Mouse (Mus musculus) hindbrain, embryonic 11.5 days (tissue): ENCODE results near the gene Igfbp4. TPM values are rescaled to one million over a fixed set of nuclear protein-coding genes. Genes with fewer than 3 reads are reported as not detected.

ENCODE experiments used
- ATAC-seq: fragments of 200-750 bp; cut with Nextera tagmentation; 2 replicates; pipeline ENCODE4 v1.8.0; 2017; ENCODE audit warnings: mild to moderate bottlenecking, moderate TSS enrichment, moderate library complexity; ENCODE audit not compliant: low FRiP score
- DNase-seq: peaks from one replicate; pipeline ENCODE4 v3.0.0-alpha.2; 2015; ENCODE audit warnings: low spot score
- H3K27ac ChIP-seq: fragments of 300-500 bp; sonication (generic); 2 replicates; pipeline ENCODE4 v1.5.1; 2014; ENCODE audit warnings: mild to moderate bottlenecking, low read depth, low read length
- H3K27me3 ChIP-seq: fragments of 300-500 bp; sonication (generic); 2 replicates; pipeline ENCODE4 v1.6.1; 2014; ENCODE audit warnings: mild to moderate bottlenecking, low read length, moderate library complexity, mixed read lengths; ENCODE audit not compliant: control insufficient read depth, insufficient read depth
- H3K36me3 ChIP-seq: fragments of 300-500 bp; sonication (generic); 2 replicates; pipeline ENCODE4 v1.6.1; 2014; ENCODE audit warnings: mild to moderate bottlenecking, low read length, moderate library complexity, mixed read lengths; ENCODE audit not compliant: control insufficient read depth, insufficient read depth
- H3K4me1 ChIP-seq: fragments of 300-500 bp; sonication (generic); replicated peaks from 2 replicates; pipeline ENCODE4 v1.6.1; 2014; ENCODE audit warnings: low read length, mixed read lengths; ENCODE audit not compliant: control insufficient read depth, insufficient read depth
- H3K4me2 ChIP-seq: fragments of 300-500 bp; sonication (generic); replicated peaks from 2 replicates; pipeline ENCODE4 v1.6.1; 2014; ENCODE audit warnings: mild to moderate bottlenecking, low read depth, low read length
- H3K4me3 ChIP-seq: fragments of 300-500 bp; sonication (generic); 2 replicates; pipeline ENCODE4 v1.5.1; 2014; ENCODE audit warnings: low read depth, low read length
- H3K9ac ChIP-seq: fragments of 300-500 bp; sonication (generic); 2 replicates; pipeline ENCODE4 v1.6.1; 2014; ENCODE audit warnings: low read depth, low read length
- H3K9me3 ChIP-seq: fragments of 300-500 bp; sonication (generic); 2 replicates; pipeline ENCODE4 v1.6.1; 2016; ENCODE audit warnings: low read length; ENCODE audit not compliant: control insufficient read depth
- whole genome bisulfite sequencing: fragments of 180-500 bp; shearing (Covaris S2); extraction: QIAGEN DNeasy Blood & Tissue Kit; methylation state at CpG from one replicate; pipeline ENCODE4 v1.1.7; 2014; 5-methylcytosine and 5-hydroxymethylcytosine counted together
- polyA plus RNA-seq: library from polyadenylated mRNA; unstranded; fragments of >200 nt; fragmentation: Nextera tagmentation; extraction: Ambion mirVana; gene quantifications from 2 replicates; pipeline ENCODE4 v1.2.1, GENCODE M21; 2014

Igfbp4 gene
- polyA plus RNA-seq, 1 experiment from 2014 or later: 295 TPM

DNA sequence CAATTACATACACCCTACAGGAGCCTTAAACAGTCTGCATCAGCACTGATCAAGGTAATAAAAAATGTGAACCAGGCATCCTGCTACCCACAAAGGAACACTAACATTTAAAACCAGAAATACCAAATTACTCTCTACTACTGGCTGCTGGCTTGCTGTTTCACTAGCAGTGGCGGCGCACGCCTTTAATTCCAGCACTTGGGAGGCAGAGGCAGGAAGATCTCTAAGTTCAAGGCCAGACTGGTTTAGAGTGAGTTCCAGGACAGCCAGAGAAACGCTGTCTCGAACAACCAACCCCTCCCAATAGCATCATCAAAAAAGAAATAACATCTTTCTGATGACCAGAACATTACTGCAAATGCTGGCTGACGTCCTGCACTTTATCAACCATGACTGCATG is 21.2 kb upstream of the Igfbp4 start:
- ATAC-seq (no peak), DNase-seq (no peak)
- Histone ChIP-seq H3K27me3 (no peaks in the 10 kb centered on the region), H3K9ac (no peak overlapping the region), H3K4me2 (no peak overlapping the region), H3K36me3 (peaks cover 10% of the 10 kb centered on the region; the same call in 1 of the 2 replicates), H3K27ac (no peak overlapping the region), H3K4me3 (no peak overlapping the region), H3K9me3 (no peaks in the 10 kb centered on the region), H3K4me1 (peaks cover 2% of the 10 kb centered on the region)
- 96% methylated on average over 6 of the region's 6 CpGs for WGBS

DNA sequence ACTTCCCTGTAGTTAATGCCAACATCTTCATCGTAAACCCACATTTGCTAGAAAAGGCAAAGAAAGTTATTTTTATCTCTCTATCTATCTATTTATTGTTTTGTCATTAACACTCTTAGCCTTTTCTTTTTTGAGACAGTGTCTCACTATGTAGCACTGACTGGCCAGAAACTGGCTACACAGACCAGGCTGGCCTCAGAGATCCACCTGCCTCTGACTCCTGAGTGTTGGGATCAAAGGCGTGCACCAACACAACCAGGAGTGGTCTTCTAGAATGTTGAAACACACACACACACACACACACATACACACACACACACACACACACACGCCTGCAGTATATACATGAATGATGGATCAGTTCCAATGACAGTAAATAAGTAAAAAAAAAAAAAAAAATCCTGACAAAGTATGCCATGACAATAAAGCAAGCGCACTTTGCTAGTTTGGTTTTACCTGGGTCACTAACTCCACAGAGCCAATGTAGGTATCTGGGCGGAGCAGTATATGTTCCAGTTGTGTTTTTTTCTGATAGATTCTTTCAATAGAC is 18.6 kb upstream of the Igfbp4 start:
- 81% methylated on average over 5 of the region's 5 CpGs for WGBS
- Histone ChIP-seq H3K36me3 (peaks cover 10% of the 10 kb centered on the region; the same call in 1 of the 2 replicates), H3K27ac (no peak overlapping the region), H3K4me3 (peak overlapping the region; percentile 69), H3K9ac (peak overlapping the region; percentile 85; the same call in 1 of the 2 replicates), H3K9me3 (no peaks in the 10 kb centered on the region), H3K4me2 (peak overlapping the region; percentile 64), H3K27me3 (no peaks in the 10 kb centered on the region), H3K4me1 (peaks cover 2% of the 10 kb centered on the region)
- DNase-seq (no peak), ATAC-seq (no peak)

DNA sequence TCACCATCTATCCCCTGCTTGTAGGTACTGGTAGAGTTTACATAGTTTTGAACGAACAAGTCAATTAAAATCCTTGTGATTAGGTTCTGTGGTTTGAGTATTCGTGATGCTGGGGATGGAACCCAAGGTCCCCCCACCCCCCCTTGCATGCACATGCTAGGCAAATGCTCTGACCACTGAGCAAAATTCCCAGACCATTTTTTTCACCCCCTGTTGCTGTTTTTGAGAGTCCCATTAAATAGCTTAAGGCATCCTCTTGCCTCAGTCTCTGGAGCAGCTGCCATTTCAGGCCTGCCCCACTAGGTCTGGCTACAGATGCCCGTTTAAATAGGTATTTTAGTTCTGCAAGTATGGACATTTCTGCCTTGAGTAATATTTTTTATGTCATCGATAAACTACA is 17.9 kb upstream of the Igfbp4 start:
- H3K27ac ChIP-seq: no peak overlapping the region
- peak overlapping the region; percentile 64 for H3K4me2 ChIP-seq
- ATAC-seq (no peak), DNase-seq (no peak)
- H3K36me3 ChIP-seq: peaks cover 7% of the 10 kb centered on the region; the same call in 1 of the 2 replicates
- H3K27me3 ChIP-seq: no peaks in the 10 kb centered on the region
- 8% methylated on average over 4 of the region's 4 CpGs for WGBS
- peaks cover 2% of the 10 kb centered on the region for H3K4me1 ChIP-seq
- H3K9me3 ChIP-seq: no peaks in the 10 kb centered on the region
- peak overlapping the region; percentile 85 for H3K9ac ChIP-seq
- H3K4me3 ChIP-seq: peak overlapping the region; percentile 69

DNA sequence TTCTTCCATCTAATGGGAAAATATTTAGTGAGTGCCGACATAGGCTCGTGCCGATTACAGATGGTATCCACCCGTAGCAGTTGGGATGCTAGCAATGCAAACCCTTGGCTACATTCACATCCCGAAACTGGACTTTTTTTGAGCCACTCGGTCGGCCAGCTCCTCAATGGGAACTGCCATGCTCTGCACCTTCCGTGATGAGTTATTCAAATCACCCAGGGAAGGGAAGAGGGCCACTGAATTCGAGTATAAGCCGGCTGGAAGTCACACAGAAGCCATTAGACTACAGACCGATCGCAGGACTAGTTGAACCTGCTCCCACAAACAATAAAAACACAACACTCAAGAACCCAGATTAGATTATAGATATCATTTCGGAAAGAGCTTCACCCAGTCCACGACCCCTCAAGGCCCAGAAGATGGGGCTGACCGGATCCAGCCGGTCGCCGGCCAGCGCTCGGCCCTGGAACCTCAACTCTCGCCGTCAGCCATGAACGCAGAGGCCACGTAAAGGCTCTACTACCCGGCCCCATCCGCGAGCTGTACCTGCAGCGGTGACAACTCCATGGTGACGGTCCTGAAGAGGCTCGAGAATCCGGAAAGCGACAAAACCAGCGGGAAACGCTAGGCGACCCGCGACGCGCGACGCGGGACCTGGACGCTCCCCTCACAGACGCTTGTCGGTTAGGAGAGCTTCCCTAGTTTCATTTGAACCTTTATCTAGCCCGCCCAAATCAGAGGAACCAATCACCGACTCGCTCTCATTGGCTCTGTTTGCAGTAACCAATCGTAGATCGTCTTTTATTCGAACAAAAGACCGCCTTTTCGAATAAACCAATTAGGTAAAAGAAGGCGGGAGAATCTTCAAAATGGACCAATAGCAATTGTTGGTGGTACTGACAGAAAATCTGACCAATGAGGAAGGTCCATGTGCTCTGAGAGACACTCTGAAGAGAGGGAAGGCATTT is 17.3 kb upstream of the Igfbp4 start, which contains the start of gene Top2a:
Gene Top2a (minus strand): TSS at position 690 of the 968 bp plus-strand sequence.
- under 1% methylated on average over 54 of the region's 54 CpGs for WGBS
- DNase-seq: peak; percentile 99
- no peaks in the 10 kb centered on the region for H3K9me3 ChIP-seq
- no peaks in the 10 kb centered on the region for H3K27me3 ChIP-seq
- ATAC-seq: peak; percentile 96
- H3K4me2 ChIP-seq: peak within 1 kb of the TSS; percentile 64
- H3K4me3 ChIP-seq: peak within 1 kb of the TSS; percentile 69
- H3K27ac ChIP-seq: peak within 1 kb of the TSS; percentile 65; the same call in 1 of the 2 replicates
- H3K9ac ChIP-seq: peak within 1 kb of the TSS; percentile 85
- H3K36me3 ChIP-seq: 0 out of 2 replicates have a peak, but pooled peaks cover 5% of the 10 kb centered on the region
- peaks cover 2% of the 10 kb centered on the region for H3K4me1 ChIP-seq

DNA sequence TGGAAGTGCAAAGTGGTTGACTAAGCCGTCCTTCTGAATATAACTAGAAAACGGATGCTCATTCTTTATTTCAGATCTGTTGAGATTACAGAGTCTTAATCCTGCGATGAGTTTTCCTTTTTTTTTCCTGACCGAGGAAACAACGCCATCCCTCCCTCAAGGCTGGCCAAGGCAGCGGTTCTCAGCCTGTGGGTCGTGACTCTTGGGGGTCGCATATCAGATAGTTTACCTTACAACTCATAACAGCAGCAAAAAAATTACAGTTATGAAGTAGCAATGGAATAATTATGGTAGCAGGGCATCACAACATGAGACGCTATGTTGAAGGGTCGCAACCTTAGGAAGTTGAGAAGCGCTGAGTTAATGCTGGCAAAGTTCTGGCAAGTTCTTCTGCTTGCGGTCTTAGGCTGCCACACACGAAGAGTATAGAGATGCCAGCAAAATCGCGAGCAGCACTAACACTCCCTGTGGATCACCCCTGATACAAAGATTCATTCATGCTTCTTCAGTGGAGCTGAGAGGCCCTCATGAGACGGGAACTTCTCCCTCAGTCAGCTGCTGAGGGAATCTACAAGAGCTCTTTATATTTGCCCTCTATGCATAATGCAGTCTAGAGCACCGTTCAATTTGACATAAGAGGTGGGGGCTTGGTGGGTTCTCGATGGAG is 16.4 kb upstream of the Igfbp4 start:
- DNase-seq: no peak
- Histone ChIP-seq H3K4me2 (0 out of 2 replicates have a peak overlapping the region, but pooled peaks have one; percentile 14), H3K27me3 (no peaks in the 10 kb centered on the region), H3K9ac (no peak overlapping the region), H3K4me1 (peaks cover 2% of the 10 kb centered on the region), H3K9me3 (no peaks in the 10 kb centered on the region), H3K4me3 (peak overlapping the region; percentile 16; the same call in 1 of the 2 replicates), H3K36me3 (0 out of 2 replicates have a peak, but pooled peaks cover 5% of the 10 kb centered on the region), H3K27ac (no peak overlapping the region)
- 51% methylated on average over 18 of the region's 18 CpGs for WGBS
- peak; percentile 46; the same call in 1 of the 2 replicates for ATAC-seq

DNA sequence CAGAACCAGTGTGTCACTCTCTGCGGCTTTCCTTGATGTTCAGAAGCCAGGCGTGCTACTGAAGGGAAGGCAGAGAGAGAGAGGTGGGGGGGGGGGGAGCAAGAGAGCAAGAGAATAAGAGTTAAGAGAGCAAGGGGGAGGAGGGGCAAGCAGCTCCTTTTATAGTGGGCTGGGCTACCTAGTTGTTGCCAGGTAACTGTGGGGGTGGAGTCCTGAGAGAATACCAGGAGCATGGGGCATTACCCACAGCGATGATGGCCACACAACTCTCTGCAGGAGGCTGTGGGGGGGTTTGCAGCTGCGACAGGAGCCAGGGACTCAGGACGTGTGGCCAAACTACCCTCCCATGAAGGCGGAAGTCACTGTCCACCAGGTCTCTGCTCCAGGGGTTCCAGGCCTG is 15.2 kb upstream of the Igfbp4 start:
- Histone ChIP-seq H3K9ac (no peak overlapping the region), H3K4me2 (no peak overlapping the region), H3K36me3 (0 out of 2 replicates have a peak, but pooled peaks cover 3% of the 10 kb centered on the region), H3K9me3 (no peaks in the 10 kb centered on the region), H3K27me3 (no peaks in the 10 kb centered on the region), H3K4me1 (peaks cover 2% of the 10 kb centered on the region), H3K27ac (no peak overlapping the region), H3K4me3 (no peak overlapping the region)
- DNase-seq: no peak
- no peak for ATAC-seq
- WGBS: 85% methylated on average over 6 of the region's 6 CpGs

DNA sequence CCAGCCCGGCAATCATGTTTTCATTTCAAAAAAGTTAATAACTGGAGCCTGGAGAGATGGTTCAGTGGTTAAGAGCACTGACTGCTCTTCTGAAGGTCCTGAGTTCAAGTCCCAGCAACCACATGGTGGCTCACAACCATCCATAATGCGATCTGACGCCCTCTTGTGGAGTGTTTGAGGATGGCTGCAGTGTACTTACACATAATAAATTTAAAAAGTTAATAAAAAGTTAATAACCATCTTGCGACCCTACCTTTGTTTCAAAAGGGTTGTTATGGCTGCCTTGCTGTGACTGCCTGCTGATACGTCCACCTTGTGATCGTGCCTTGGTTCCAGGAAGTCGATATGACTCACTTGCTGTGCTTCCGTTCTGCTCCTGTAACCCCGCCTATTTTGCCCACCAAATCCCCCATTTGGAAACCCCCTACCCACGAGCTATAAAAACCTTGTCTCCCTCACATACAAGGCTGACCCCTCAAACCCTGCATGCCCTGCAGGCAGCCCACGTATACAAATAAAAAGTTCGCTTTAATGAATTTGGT is 14.1 kb upstream of the Igfbp4 start:
- H3K4me1 ChIP-seq: peaks cover 2% of the 10 kb centered on the region
- ATAC-seq: no peak
- H3K27me3 ChIP-seq: no peaks in the 10 kb centered on the region
- no peaks in the 10 kb centered on the region for H3K9me3 ChIP-seq
- H3K9ac ChIP-seq: no peak overlapping the region
- no peak overlapping the region for H3K4me3 ChIP-seq
- H3K4me2 ChIP-seq: no peak overlapping the region
- no peaks in the 10 kb centered on the region for H3K36me3 ChIP-seq
- no peak overlapping the region for H3K27ac ChIP-seq
- WGBS: 89% methylated on average over 12 of the region's 12 CpGs
- DNase-seq: no peak

DNA sequence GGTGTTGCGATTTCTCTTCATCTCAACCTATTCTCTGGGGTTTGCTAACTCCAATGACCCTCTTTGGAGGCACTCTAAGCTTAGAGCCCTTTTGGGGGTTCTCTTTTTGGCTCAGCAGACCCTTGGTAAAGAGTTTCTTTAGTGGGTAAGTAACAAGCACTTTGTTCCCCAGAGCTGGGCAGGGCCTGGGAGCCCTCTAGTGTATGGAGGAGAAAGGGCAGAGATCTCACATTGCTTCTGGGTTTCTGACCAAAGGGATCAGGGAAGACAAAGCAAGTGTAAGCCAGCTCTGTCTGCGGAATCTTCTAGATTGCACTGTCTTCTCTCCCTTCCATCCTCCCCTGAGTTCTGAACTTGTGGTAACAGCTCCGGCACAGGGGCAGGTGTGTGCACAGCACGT is 5.7 kb upstream of the Igfbp4 start:
- Histone ChIP-seq H3K4me2 (no peak overlapping the region), H3K4me1 (no peaks in the 10 kb centered on the region), H3K4me3 (no peak overlapping the region), H3K27me3 (no peaks in the 10 kb centered on the region), H3K9me3 (no peaks in the 10 kb centered on the region), H3K9ac (no peak overlapping the region), H3K36me3 (no peaks in the 10 kb centered on the region), H3K27ac (no peak overlapping the region)
- ATAC-seq (no peak), DNase-seq (no peak)
- WGBS: 78% methylated on average over 4 of the region's 4 CpGs
